ENCODE assay signal across 8 mouse cellular contexts in the genomic region with DNA sequence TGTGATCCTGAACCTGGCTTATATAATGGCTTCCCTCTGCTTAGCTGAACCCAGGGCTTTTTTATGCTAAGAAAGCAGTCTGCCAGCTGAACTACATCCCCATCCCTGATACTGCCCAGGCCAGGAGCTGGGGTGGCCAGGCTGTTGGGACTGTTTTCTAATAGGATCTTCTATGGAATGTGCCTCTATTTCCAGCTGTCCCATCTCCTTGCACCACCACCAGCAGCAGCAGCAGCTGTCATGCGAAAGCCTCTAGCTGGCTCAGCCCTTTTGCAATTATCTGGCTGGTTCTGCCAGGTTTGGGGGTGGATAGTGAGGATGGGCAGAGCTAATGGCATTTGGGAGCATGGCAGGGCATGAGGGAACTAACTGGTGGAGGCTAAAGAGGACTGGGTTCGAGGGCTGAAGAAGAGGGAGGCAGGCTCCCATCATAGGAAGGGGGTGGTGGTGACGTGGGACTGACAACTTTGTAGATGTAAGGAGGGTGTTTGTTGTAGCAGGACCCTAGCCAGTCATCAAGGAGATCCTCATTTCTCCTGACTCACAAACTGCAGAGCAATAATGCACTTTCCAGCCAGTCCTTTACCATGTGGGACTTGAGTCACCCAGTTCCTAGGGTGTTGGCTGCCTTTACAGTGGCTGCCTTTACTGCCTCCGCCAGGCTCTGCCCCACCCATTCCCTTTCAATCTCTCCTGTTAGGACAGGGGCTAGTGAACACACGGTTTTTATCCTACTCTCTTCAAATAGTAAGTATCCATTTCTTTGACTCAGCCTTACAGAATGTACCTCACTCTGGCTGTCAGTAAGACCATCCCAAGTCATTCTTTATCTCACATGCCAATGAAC. TPM values are rescaled to one million over a fixed set of nuclear protein-coding genes. Genes with fewer than 3 reads are reported as not detected.
A peak's percentile ranks its signal among the peaks of the same experiment; 100 is the strongest.
DNase-seq lines count a peak whose midpoint lies in the region; ATAC-seq and TF ChIP-seq lines count a peak whose summit lies in the region.

No protein-coding gene starts in this region.

- peaks cover 33% of the 10 kb centered on the region for H3K36me3 ChIP-seq in neural tube, embryonic 12.5 days
- H3K36me3 ChIP-seq in liver, embryonic 12.5 days: peaks cover 35% of the 10 kb centered on the region
- peaks cover 18% of the 10 kb centered on the region for H3K36me3 ChIP-seq in stomach, embryonic 15.5 days
- peaks cover 24% of the 10 kb centered on the region for H3K36me3 ChIP-seq in thymus, adult 2 months (ENCODE audit: control insufficient read depth, insufficient read depth, low read length)
- no peaks in the 10 kb centered on the region; the same call in 1 of the 2 replicates for H3K36me3 ChIP-seq in kidney, adult 2 months (ENCODE audit: control insufficient read depth, insufficient read depth, low read length)

- peaks cover 3% of the 10 kb centered on the region; the same call in 1 of the 2 replicates for H3K27me3 ChIP-seq in neural tube, embryonic 12.5 days (replicated peaks)
- H3K27me3 ChIP-seq in liver, embryonic 12.5 days (replicated peaks): peaks cover 21% of the 10 kb centered on the region
- no peaks in the 10 kb centered on the region for H3K27me3 ChIP-seq in stomach, embryonic 15.5 days (replicated peaks)
- no peaks in the 10 kb centered on the region for H3K27me3 ChIP-seq in thymus, adult 2 months (ENCODE audit: control insufficient read depth, insufficient read depth, low read length)
- no peaks in the 10 kb centered on the region for H3K27me3 ChIP-seq in kidney, adult 2 months (replicated peaks; ENCODE audit: control insufficient read depth, insufficient read depth, low read length)

- peaks cover 42% of the 10 kb centered on the region for H3K4me1 ChIP-seq in neural tube, embryonic 12.5 days
- peaks cover 43% of the 10 kb centered on the region for H3K4me1 ChIP-seq in liver, embryonic 12.5 days
- H3K4me1 ChIP-seq in stomach, embryonic 15.5 days: peaks cover 48% of the 10 kb centered on the region
- peaks cover 17% of the 10 kb centered on the region for H3K4me1 ChIP-seq in thymus, adult 2 months (replicated peaks; ENCODE audit: control insufficient read depth, insufficient read depth, low read length)
- H3K4me1 ChIP-seq in kidney, adult 2 months (ENCODE audit: control insufficient read depth, insufficient read depth, low read length): peaks cover 2% of the 10 kb centered on the region; the same call in 1 of the 2 replicates

- H3K4me2 ChIP-seq in neural tube, embryonic 12.5 days (replicated peaks): no peak overlapping the region
- H3K4me2 ChIP-seq in liver, embryonic 12.5 days: no peak overlapping the region
- peak overlapping the region; percentile 5; the same call in 1 of the 2 replicates for H3K4me2 ChIP-seq in stomach, embryonic 15.5 days

- H3K9me3 ChIP-seq in neural tube, embryonic 12.5 days: no peaks in the 10 kb centered on the region
- H3K9me3 ChIP-seq in liver, embryonic 12.5 days (replicated peaks): no peaks in the 10 kb centered on the region
- no peaks in the 10 kb centered on the region for H3K9me3 ChIP-seq in stomach, embryonic 15.5 days

- H3K9ac ChIP-seq in neural tube, embryonic 12.5 days: 0 out of 2 replicates have a peak overlapping the region, but pooled peaks have one; percentile 1
- H3K9ac ChIP-seq in liver, embryonic 12.5 days: no peak overlapping the region
- no peak overlapping the region for H3K9ac ChIP-seq in stomach, embryonic 15.5 days

- H3K27ac ChIP-seq in neural tube, embryonic 12.5 days: no peak overlapping the region
- no peak overlapping the region for H3K27ac ChIP-seq in liver, embryonic 12.5 days
- H3K27ac ChIP-seq in stomach, embryonic 15.5 days: peak overlapping the region; percentile 78
- H3K27ac ChIP-seq in thymus, adult 2 months (ENCODE audit: control insufficient read depth, insufficient read depth, low read length): no peak overlapping the region
- H3K27ac ChIP-seq in kidney, adult 2 months (ENCODE audit: insufficient read depth, low read depth, low read length): no peak overlapping the region

- no peak for TF ChIP-seq CTCF in thymus, adult 2 months (IDR thresholded peaks at IDR 0.05; ENCODE audit: borderline replicate concordance, control insufficient read depth, extremely low read depth, insufficient read depth, low read length, poor library complexity)
- no peak for TF ChIP-seq CTCF in kidney, adult 2 months (conservative IDR thresholded peaks at IDR 0.05; ENCODE audit: insufficient read depth, insufficient read length, low read depth, low read length)

- ATAC-seq in frontal cortex, adult (ENCODE audit: low TSS enrichment): 0 out of 2 replicates have a peak, but pooled peaks have one; percentile 22
- no peak for ATAC-seq in neural tube, embryonic 12.5 days (ENCODE audit: low FRiP score, low read depth)
- ATAC-seq in liver, embryonic 12.5 days: peak; percentile 14; the same call in 1 of the 2 replicates
- peak; percentile 58 for ATAC-seq in stomach, embryonic 15.5 days (ENCODE audit: insufficient read depth, low FRiP score, low read depth)

- no peak overlapping the region for H3K4me3 ChIP-seq in neural tube, embryonic 12.5 days
- H3K4me3 ChIP-seq in liver, embryonic 12.5 days: no peak overlapping the region
- no peak overlapping the region for H3K4me3 ChIP-seq in stomach, embryonic 15.5 days (replicated peaks)
- H3K4me3 ChIP-seq in thymus, adult 2 months (ENCODE audit: control insufficient read depth, insufficient read depth, low read length): no peak overlapping the region
- no peak overlapping the region for H3K4me3 ChIP-seq in kidney, adult 2 months (ENCODE audit: insufficient read depth, low read depth, low read length)

- no peak for DNase-seq in frontal cortex, postnatal 10 days (ENCODE audit: low spot score in 2 of 2)
- DNase-seq in neural tube, embryonic 10.5 days (ENCODE audit: extremely low spot score, low spot score): no peak
- DNase-seq in thymus, adult 2 months: no peak
- no peak for DNase-seq in kidney, adult 2 months

- 50% methylated on average over 5 of the region's 5 CpGs for WGBS in neural tube, embryonic 12.5 days
- 36% methylated on average over 5 of the region's 5 CpGs for WGBS in liver, embryonic 12.5 days (ENCODE audit: insufficient replicate concordance)
- 47% methylated on average over 5 of the region's 5 CpGs for WGBS in stomach, embryonic 15.5 days
- 89% methylated on average over 5 of the region's 5 CpGs for WGBS in thymus, adult 2 months
- 71% methylated on average over 5 of the region's 5 CpGs for WGBS in kidney, adult 2 months

- no peak for TF ChIP-seq POLR2A in thymus, adult 2 months (IDR thresholded peaks at IDR 0.05; ENCODE audit: control insufficient read depth, extremely low read depth, insufficient read depth, low read length, poor library complexity)
- no peak for TF ChIP-seq POLR2A in kidney, adult 2 months (IDR thresholded peaks at IDR 0.05; ENCODE audit: low read depth, low read length)

RNA-seq across cellular contexts. Expression of a gene that starts 6.6 kb away (rescaled TPM):
- 5.0 and 6.3 TPM in 2 replicates for polyA plus RNA-seq in neural tube, embryonic 12.5 days (2016; fragmentation: Nextera tagmentation; extraction: Ambion mirVana)
- polyA plus RNA-seq in liver, embryonic 12.5 days (2016; fragmentation: Nextera tagmentation; extraction: Ambion mirVana): 1.8 and 2.0 TPM in 2 replicates
- polyA plus RNA-seq in stomach, embryonic 15.5 days (2015; fragmentation: Nextera tagmentation; extraction: Ambion mirVana): 32.2 and 43.5 TPM in 2 replicates
- 6.0 and 7.9 TPM in 2 replicates for polyA plus RNA-seq in thymus, adult 2 months (2012; rRNA removed)
- polyA plus RNA-seq in kidney, adult 2 months (2012; rRNA removed): 11.9 TPM in 2 replicates

RNA-seq across cellular contexts. Expression of a gene that starts 15.7 kb away (rescaled TPM):
- 360 and 361 TPM in 2 replicates for polyA plus RNA-seq in neural tube, embryonic 12.5 days (2016; fragmentation: Nextera tagmentation; extraction: Ambion mirVana)
- 358 and 366 TPM in 2 replicates for polyA plus RNA-seq in liver, embryonic 12.5 days (2016; fragmentation: Nextera tagmentation; extraction: Ambion mirVana)
- polyA plus RNA-seq in stomach, embryonic 15.5 days (2015; fragmentation: Nextera tagmentation; extraction: Ambion mirVana): 383 and 461 TPM in 2 replicates
- polyA plus RNA-seq in thymus, adult 2 months (2012; rRNA removed): 251 and 292 TPM in 2 replicates
- 203 and 236 TPM in 2 replicates for polyA plus RNA-seq in kidney, adult 2 months (2012; rRNA removed)

RNA-seq across cellular contexts. Expression of a gene that starts 28.9 kb away (rescaled TPM):
- polyA plus RNA-seq in neural tube, embryonic 12.5 days (2016; fragmentation: Nextera tagmentation; extraction: Ambion mirVana): 32.5 and 34.6 TPM in 2 replicates
- polyA plus RNA-seq in liver, embryonic 12.5 days (2016; fragmentation: Nextera tagmentation; extraction: Ambion mirVana): 26.0 and 27.7 TPM in 2 replicates
- 29.1 and 31.8 TPM in 2 replicates for polyA plus RNA-seq in stomach, embryonic 15.5 days (2015; fragmentation: Nextera tagmentation; extraction: Ambion mirVana)
- 39.4 and 42.0 TPM in 2 replicates for polyA plus RNA-seq in thymus, adult 2 months (2012; rRNA removed)
- 14.1 and 14.3 TPM in 2 replicates for polyA plus RNA-seq in kidney, adult 2 months (2012; rRNA removed)

RNA-seq across cellular contexts. Expression of a gene that starts 40.9 kb away (rescaled TPM):
- polyA plus RNA-seq in neural tube, embryonic 12.5 days (2016; fragmentation: Nextera tagmentation; extraction: Ambion mirVana): 175 and 177 TPM in 2 replicates
- polyA plus RNA-seq in liver, embryonic 12.5 days (2016; fragmentation: Nextera tagmentation; extraction: Ambion mirVana): 138 and 140 TPM in 2 replicates
- polyA plus RNA-seq in stomach, embryonic 15.5 days (2015; fragmentation: Nextera tagmentation; extraction: Ambion mirVana): 132 and 142 TPM in 2 replicates
- polyA plus RNA-seq in thymus, adult 2 months (2012; rRNA removed): 79.6 and 92.0 TPM in 2 replicates
- 16.9 and 19.8 TPM in 2 replicates for polyA plus RNA-seq in kidney, adult 2 months (2012; rRNA removed)

RNA-seq across cellular contexts. Expression of a gene that starts 53.2 kb away (rescaled TPM):
- polyA plus RNA-seq in neural tube, embryonic 12.5 days (2016; fragmentation: Nextera tagmentation; extraction: Ambion mirVana): 14.1 and 14.3 TPM in 2 replicates
- 21.3 and 23.0 TPM in 2 replicates for polyA plus RNA-seq in liver, embryonic 12.5 days (2016; fragmentation: Nextera tagmentation; extraction: Ambion mirVana)
- 31.7 and 32.6 TPM in 2 replicates for polyA plus RNA-seq in stomach, embryonic 15.5 days (2015; fragmentation: Nextera tagmentation; extraction: Ambion mirVana)
- 72.3 and 73.1 TPM in 2 replicates for polyA plus RNA-seq in thymus, adult 2 months (2012; rRNA removed)
- 35.1 and 35.7 TPM in 2 replicates for polyA plus RNA-seq in kidney, adult 2 months (2012; rRNA removed)
